Mouse (Mus musculus) olfactory bulb, adult 2 months (tissue): ENCODE data around the gene Kmt5a. TPM values are rescaled to one million over a fixed set of nuclear protein-coding genes. Genes with fewer than 3 reads are reported as not detected.
"Not testable (repeated sequence)": the region's sequence is repeated elsewhere in the genome, so short reads cannot be mapped to it uniquely, and the experiment has no call there.

Experiments
- H3K27ac ChIP-seq: fragments of 200-500 bp; 2 replicates; pipeline ENCODE4 v1.5.1; 2012; ENCODE audit warnings: low read depth, low read length; ENCODE audit not compliant: insufficient read depth
- H3K4me1 ChIP-seq: fragments of 200-500 bp; 2 replicates; pipeline ENCODE4 v1.6.1; 2012; ENCODE audit warnings: low read length; ENCODE audit not compliant: control insufficient read depth, insufficient read depth
- H3K4me3 ChIP-seq: fragments of 200-500 bp; 2 replicates; pipeline ENCODE4 v1.5.1; 2012; ENCODE audit warnings: mild to moderate bottlenecking, low read depth, low read length, moderate library complexity; ENCODE audit not compliant: insufficient read depth
- CTCF ChIP-seq: fragments of 200-500 bp; IDR thresholded peaks from 2 replicates; pipeline ENCODE4 v1.5.1; 2012; ENCODE audit warnings: low read depth, mild to moderate bottlenecking, low read length, moderate library complexity; ENCODE audit not compliant: insufficient read depth
- POLR2A ChIP-seq: fragments of 200-500 bp; IDR thresholded peaks from 2 replicates; pipeline ENCODE4 v1.6.1; 2012; ENCODE audit warnings: mild to moderate bottlenecking, low read depth, low read length, moderate library complexity; ENCODE audit not compliant: insufficient read depth
- WGBS: fragments of 180-500 bp; shearing (Covaris S2); methylation state at CpG from one replicate; pipeline ENCODE4 v1.1.7; 2018; 5-methylcytosine and 5-hydroxymethylcytosine counted together
- polyA plus RNA-seq: library from polyadenylated mRNA; stranded (reverse); fragments of >200 nt; gene quantifications from 2 replicates; pipeline ENCODE4 v1.2.4, GENCODE M21; 2012; ENCODE audit warnings: low replicate concordance; ENCODE audit not compliant: missing spikeins, insufficient read depth, insufficient read length

The Kmt5a gene
- polyA plus RNA-seq, 1 experiment = 371 TPM

DNA sequence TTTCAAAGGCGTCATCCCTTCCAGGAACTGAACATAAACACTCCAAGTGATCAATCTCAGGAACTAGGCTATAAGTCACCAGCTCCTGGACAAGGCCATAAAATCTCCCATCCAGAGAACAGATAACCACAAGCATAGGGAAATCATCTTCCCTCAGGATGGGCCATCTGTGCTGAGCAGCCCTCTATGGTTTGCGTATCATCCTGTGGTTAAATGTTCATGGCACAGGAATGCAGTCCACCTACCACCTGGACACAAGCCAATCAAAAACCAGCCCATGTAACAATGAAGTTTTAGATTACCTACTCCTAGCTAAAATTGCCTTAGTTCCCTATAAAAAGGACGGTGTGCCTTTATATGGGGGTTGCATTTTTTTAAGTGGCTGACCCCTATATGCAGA lies 49.2 kb downstream of the Kmt5a start:
- Histone ChIP-seq H3K4me1 (0 out of 2 replicates have a peak, but pooled peaks cover 2% of the 10 kb centered on the region), H3K27ac (no peak overlapping the region), H3K4me3 (no peak overlapping the region)
- 97% methylated on average over 3 of the region's 3 CpGs for WGBS
- no peak for TF ChIP-seq POLR2A
- no peak for TF ChIP-seq CTCF

DNA sequence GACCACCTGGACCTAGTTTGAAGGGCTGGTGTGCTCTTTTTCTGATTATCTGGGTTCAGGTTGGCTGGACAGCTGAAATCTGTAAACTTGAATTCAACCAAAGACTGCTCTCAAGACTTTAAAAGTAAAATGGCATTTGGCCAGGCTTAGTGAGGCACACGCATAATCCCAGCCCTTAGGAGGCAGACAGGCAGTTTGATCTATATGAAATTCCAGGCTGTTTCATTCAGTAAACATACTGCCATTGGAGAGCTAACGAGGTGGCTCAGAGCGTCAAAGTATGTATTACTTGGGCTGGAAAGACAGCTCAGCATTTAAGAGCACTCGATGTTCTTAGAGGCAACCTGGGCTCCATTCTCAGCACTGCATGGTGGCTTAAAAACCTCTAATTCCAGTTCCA lies 52.0 kb downstream of the Kmt5a start:
- no peak overlapping the region for H3K27ac ChIP-seq
- H3K4me1 ChIP-seq = peaks cover 3% of the 10 kb centered on the region; the same call in 1 of the 2 replicates
- WGBS = 60% methylated on average over 4 of the region's 4 CpGs
- no peak for TF ChIP-seq CTCF
- TF ChIP-seq POLR2A = no peak
- no peak overlapping the region for H3K4me3 ChIP-seq

DNA sequence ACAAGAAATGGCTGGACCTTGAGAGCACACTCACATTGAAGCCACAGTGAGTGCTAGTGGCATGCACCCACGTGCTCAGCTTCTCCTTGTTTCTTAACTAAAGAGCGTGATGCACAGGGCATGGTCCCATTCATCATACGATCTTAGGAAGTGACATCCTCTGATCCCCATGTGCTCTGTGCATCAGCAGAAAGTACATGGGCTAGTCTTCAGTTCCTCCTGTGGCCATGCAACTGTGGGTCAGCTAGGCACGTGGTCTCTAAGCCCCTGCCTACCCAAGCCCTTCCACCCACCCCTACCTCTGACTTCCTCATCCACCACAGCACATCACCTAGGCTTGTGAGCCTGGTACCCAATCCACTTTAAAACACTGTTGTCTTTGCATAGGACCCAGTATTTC lies 52.9 kb downstream of the Kmt5a start:
- Histone ChIP-seq H3K4me1 (peaks cover 3% of the 10 kb centered on the region; the same call in 1 of the 2 replicates), H3K4me3 (no peak overlapping the region), H3K27ac (no peak overlapping the region)
- TF ChIP-seq CTCF = no peak
- TF ChIP-seq POLR2A = no peak
- WGBS = 84% methylated on average over 4 of the region's 4 CpGs

DNA sequence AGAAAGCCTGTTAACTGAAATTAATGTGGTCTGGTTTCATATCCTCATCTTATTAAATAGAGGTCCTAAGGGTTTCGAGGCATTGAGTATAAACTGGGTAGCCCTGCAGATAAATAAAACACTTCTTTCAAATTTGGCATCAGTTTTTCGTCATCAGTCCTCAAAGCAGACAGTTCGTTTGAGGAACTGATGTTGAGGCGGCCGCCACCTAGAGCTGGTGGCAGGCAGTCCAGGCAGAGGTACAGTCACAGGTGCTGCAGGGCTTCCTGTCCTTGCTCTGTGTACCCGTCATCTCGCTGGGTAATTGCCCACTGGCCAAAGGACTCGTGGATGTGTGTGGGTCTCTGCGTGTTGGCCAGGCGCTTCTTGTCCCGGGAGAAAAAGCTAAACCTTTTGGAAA lies 53.7 kb downstream of the Kmt5a start:
- peaks cover 3% of the 10 kb centered on the region; the same call in 1 of the 2 replicates for H3K4me1 ChIP-seq
- H3K4me3 ChIP-seq = no peak overlapping the region
- 89% methylated on average over 11 of the region's 11 CpGs for WGBS
- TF ChIP-seq CTCF (no peak), POLR2A (no peak)
- no peak overlapping the region for H3K27ac ChIP-seq

DNA sequence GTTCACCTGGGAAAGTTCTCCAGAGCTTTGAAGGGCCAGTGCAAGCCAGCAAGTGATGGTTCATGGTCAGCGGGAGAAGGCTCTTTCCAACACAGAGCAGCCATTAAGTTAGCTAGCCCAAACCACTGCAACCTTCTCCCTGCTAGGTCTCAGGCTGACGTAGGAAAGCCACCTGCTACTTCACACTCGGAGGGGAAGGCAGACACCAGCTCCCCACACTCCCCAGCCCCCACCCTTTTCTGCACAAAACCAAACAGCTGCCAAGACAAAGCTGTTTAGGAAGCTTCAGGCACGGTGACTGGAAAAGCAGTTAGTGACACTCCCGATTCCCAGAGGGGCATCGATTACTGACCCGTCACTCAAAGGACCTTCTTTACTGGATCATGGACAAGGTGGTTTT lies 55.8 kb downstream of the Kmt5a start:
- Histone ChIP-seq H3K4me1 (peaks cover 3% of the 10 kb centered on the region; the same call in 1 of the 2 replicates), H3K4me3 (no peak overlapping the region), H3K27ac (no peak overlapping the region)
- TF ChIP-seq CTCF (no peak), POLR2A (no peak)
- 52% methylated on average over 7 of the region's 7 CpGs for WGBS

DNA sequence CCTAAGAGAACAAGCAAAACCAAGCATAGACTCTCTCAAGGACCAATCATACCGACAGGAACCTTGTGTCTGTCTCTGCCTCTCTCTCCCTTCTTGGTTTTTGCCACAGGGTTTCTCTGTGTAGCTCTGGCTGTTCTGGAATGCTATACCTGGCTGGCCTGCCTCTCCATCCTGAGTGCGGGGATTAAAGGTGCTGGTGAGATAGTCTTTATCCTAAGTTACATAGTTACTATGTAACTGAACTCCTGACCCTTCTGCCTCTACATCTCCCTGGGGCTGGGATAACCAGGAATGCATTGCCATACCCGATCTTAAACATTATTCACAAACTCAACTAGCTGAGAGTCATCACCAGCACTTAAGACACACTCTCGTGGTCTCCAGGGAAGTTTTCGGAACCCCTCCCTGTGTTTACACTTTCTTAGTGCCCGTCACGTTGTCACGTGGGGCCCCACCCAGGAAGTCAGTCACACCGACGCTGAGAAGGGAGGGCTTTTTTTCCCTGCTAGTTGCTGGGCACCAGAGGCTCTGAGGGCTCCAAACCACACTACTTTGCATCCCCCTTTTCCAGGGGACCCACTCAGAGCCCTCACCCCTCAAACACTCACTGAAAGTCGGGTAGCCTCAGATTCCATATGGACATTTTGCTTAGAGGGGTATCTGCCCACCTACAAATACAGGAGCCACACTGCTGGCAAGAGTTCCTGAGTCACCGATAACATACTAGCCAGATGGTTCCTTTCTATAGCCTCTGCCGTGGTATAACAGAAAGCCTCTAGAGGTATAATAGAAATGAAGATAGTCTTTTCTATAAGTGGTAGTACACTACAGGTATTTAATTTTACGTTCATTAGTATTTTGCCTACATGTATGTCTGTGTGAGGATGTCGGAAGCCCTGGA lies 57.1 kb downstream of the Kmt5a start:
- peaks cover 3% of the 10 kb centered on the region; the same call in 1 of the 2 replicates for H3K4me1 ChIP-seq
- no peak overlapping the region for H3K4me3 ChIP-seq
- no peak overlapping the region for H3K27ac ChIP-seq
- 82% methylated on average over 15 of the region's 15 CpGs for WGBS
- TF ChIP-seq CTCF (no peak), POLR2A (no peak)

DNA sequence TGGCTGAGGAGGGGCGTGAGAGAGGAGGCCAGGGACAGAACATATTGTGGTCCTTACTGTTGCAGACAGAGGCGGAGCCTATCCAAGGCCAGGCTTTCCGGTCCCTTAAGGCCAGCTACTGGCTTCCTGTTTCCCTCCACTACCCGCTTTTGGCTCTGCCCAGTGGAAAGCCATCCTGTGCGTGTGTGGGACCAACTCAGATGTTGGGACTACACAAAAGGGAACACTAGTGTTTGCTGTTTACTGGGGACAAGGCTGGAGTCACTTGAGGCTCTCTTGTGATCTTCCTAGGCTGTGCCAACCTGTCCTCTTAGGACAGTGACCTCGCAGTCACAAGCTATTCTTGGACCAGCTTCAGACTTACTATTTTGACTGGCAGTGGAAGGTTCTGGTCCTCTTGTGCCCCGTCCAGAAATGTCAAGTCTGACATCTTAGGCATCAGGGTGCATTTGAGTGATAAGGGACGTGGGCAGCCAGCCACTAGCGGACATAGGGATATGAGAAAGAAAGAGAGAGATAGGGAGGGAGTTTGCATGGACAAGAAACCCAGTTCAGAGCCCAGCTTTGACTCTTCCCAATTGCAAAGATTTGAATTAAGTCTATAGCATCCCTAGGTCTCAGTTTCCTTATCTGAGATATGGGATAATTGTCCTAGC lies 58.6 kb downstream of the Kmt5a start:
- H3K4me3 ChIP-seq = no peak overlapping the region
- WGBS = 78% methylated on average over 9 of the region's 9 CpGs
- H3K4me1 ChIP-seq = peaks cover 3% of the 10 kb centered on the region; the same call in 1 of the 2 replicates
- TF ChIP-seq POLR2A = no peak
- no peak for TF ChIP-seq CTCF
- no peak overlapping the region for H3K27ac ChIP-seq

DNA sequence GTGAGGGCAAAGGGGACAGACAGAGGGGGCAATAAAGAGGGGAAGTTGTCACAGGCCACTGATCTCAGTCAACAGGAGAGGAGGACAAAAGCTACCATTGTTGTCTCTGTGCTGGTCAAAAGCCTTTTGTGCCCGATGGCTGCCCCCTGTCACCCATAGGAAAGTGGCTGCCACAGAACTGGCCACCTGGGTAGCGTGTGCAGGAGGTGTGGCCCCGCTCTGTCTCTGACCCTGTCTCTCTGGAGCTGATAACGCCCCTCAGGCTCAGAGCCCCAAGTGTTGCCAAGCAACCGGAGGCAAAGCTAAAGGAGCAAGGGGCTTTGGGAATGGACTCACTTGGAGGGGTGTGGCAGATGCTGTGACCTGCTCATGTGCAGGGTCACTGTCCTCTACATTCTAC lies 59.3 kb downstream of the Kmt5a start:
- no peak overlapping the region for H3K4me3 ChIP-seq
- WGBS = 46% methylated on average over 5 of the region's 5 CpGs
- peaks cover 3% of the 10 kb centered on the region; the same call in 1 of the 2 replicates for H3K4me1 ChIP-seq
- TF ChIP-seq CTCF (no peak), POLR2A (no peak)
- no peak overlapping the region for H3K27ac ChIP-seq

DNA sequence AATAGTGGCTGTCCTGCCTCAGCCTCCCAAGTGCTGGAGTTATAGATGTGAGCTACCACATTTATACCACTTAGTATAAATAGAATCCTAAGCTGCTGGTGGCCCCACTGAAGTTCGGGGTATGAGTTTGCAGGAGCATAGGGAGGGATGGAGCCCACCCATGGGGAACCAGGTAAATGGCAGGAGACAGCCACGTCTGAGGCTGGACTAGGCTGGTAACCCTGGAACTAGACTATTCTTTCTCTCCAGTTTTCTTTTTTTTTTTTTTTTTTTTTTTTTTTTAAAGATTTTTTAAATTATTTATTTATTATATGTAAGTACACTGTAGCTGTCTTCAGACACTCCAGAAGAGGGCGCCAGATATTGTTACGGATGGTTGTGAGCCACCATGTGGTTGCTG lies 60.3 kb downstream of the Kmt5a start:
- not testable (repeated sequence) for H3K27ac ChIP-seq, H3K4me1 ChIP-seq, H3K4me3 ChIP-seq
- 85% methylated on average over 4 of the region's 4 CpGs for WGBS
